Mouse (Mus musculus) spleen, adult 12 weeks (tissue): ENCODE results near the gene Gm49358.

Experiments used
- DNase-seq: peaks from one replicate; pipeline ENCODE4 v3.0.0; 2022; ENCODE audit warnings: low spot score

Gm49358 gene

DNA sequence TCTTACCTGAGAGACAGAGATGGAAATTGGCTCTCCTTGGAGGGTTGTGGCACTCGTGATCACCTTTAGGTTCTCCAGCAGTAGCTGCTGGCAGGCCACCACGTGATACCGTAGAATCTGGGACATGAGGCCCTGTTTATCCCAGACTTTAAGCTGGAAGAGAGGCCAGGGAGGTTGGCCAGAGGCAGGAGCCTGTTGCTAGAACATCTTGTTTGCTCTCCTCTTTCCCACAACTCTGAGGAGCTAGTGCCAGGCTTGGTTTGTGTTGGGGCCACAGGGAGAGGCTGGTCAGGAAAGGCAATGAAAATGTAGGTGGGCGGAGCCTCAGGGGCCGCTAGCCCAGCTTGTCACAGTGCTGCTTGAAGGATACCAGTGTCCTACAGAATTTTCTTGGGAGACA is 108.8 kb downstream of the Gm49358 start:
- DNase-seq, result no peak

DNA sequence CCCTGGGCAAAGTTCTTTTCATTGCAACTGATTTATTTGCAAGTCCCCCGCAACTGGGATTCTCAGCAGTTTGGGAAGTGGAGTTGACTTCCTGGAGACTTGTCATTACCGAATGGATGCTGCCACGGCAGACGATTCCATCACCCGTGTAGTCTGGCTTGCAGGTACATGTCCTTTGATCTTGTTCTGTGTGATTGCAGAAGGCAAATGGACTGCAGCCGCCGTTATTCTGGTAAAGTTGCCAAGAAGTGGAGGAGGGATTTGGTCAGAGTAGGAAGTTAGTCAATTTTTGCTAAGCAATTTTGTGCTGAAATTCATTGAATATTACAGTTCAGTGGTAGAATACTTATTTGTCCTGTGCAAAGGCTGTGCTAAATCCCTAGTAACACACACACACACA is 114.9 kb downstream of the Gm49358 start:
- no peak for DNase-seq

DNA sequence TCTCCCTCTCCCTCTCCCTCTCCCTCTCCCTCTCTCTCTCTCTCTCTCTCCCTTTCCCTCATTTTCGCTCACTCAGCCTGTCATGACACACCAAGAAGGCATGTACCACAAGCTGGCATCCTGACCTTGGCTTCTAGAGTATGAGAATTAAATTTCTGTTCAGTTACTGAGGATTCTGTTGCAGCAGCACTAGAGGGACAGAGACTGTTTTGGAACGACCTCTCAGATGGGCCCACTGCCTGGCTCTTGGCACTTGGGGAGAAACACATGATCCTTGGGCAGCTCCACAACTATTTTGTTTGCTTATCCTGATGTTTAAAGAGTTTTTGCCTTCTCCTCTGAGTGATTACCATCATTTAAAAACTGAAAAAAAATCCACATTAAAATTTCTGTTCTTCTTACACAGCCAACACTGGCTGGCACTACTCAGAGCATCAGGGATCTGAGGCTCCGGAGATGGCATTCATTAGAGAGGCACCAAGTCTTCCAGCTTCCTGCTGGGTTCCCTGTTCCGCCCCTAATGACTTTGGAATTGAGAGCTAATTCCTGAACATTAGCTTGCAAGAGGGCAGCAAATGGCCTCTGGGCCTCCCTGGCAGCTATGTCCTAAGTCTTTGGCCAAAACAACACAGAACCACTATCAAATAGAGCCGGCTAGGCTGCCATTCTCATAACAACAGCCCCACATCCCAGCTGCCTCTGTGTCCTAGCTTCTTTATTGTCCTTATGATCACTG is 116.5 kb downstream of the Gm49358 start:
- no peak for DNase-seq

DNA sequence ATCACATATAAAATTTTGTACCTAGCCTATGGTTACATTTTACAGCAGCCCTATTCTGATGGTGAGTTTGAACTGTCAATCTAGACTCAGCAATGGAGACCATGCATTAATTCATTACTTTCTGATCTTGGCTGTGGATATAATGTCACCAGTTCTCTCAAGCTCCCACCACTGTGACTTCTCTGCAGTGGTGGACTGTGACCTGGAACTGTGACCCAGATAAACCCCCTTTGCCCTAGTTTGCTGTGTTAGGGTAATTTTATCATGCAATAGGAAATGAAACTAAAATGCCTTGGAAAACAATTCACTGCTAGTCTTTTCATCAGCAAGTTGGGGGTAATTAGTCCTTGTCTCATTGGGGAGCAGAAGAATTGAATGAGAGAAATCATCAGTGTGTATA is 117.7 kb downstream of the Gm49358 start:
- DNase-seq, result no peak
